Mouse (Mus musculus) midbrain, embryonic 12.5 days (tissue): ENCODE results near the gene Kifc1. TPM values are rescaled to one million over a fixed set of nuclear protein-coding genes. Genes with fewer than 3 reads are reported as not detected.
A peak's percentile ranks its signal among the peaks of the same experiment; 100 is the strongest.

Source experiments
- ATAC-seq: fragments of 200-750 bp; cut with Nextera tagmentation; 2 replicates; pipeline ENCODE4 v1.8.0; 2017; ENCODE audit warnings: low read depth, moderate TSS enrichment, moderate library complexity; ENCODE audit not compliant: low FRiP score
- H3K27ac ChIP-seq: fragments of 300-500 bp; sonication (generic); replicated peaks from 2 replicates; pipeline ENCODE4 v1.5.1; 2016; ENCODE audit warnings: mild to moderate bottlenecking
- H3K27me3 ChIP-seq: fragments of 300-500 bp; sonication (generic); 2 replicates; pipeline ENCODE4 v1.6.1; 2016; ENCODE audit warnings: mild to moderate bottlenecking
- H3K36me3 ChIP-seq: fragments of 300-500 bp; sonication (generic); 2 replicates; pipeline ENCODE4 v1.6.1; 2016
- H3K4me1 ChIP-seq: fragments of 300-500 bp; sonication (generic); 2 replicates; pipeline ENCODE4 v1.6.1; 2016
- H3K4me2 ChIP-seq: fragments of 300-500 bp; sonication (generic); replicated peaks from 2 replicates; pipeline ENCODE4 v1.6.1; 2016; ENCODE audit warnings: mild to moderate bottlenecking, moderate library complexity
- H3K4me3 ChIP-seq: fragments of 300-500 bp; sonication (generic); 2 replicates; pipeline ENCODE4 v1.5.1; 2016; ENCODE audit warnings: mild to moderate bottlenecking
- H3K9ac ChIP-seq: fragments of 300-500 bp; sonication (generic); replicated peaks from 2 replicates; pipeline ENCODE4 v1.6.1; 2016; ENCODE audit warnings: mild to moderate bottlenecking, moderate library complexity
- H3K9me3 ChIP-seq: fragments of 300-500 bp; sonication (generic); 2 replicates; pipeline ENCODE4 v1.6.1; 2016; ENCODE audit warnings: mild to moderate bottlenecking
- WGBS: fragments of 180-500 bp; shearing (Covaris S2); methylation state at CpG from one replicate; pipeline ENCODE4 v1.1.7; 2016; 5-methylcytosine and 5-hydroxymethylcytosine counted together
- polyA plus RNA-seq: library from polyadenylated mRNA; unstranded; fragments of >200 nt; fragmentation: Nextera tagmentation; extraction: Ambion mirVana; gene quantifications from 2 replicates; pipeline ENCODE4 v1.2.1, GENCODE M21; 2016

The Kifc1 gene
- polyA plus RNA-seq, 1 experiment from 2014 or later = 4.4 TPM

DNA sequence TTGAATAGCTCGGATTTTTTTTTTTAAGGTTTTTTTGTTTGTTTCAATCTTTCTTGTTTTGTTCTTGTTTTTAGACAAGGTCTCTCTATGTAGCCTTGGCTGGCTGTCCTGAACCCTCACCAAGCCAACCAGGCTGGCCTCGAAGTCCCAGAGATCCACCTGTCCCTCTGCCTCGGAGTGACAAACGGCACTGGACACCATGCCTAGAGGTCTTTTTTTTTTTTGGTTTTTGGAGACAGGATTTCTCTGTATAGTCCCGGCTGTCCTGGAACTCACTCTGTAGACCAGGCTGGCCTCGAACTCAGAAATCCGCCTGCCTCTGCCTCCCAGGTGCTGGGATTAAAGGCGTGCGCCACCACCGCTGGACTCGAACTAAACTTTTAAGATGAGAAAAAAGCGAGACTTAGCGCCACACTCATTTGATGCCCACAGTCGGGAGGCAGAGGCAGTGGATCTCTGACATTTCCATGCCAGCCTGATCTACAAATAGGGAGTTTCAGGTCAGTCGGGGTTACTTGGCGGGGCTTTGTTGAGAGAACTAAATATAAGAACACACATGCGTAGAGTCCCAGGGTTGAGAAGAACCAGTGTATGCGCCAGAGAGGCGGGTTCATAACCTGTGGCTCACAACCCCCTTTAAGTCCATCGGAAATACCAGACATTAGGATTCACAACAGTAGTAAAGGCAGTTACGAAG lies 37.9 kb upstream of the Kifc1 start:
- ATAC-seq = no peak
- 64% methylated on average over 21 of the region's 21 CpGs for WGBS
- Histone ChIP-seq H3K9me3 (no peaks in the 10 kb centered on the region), H3K4me3 (peak overlapping the region; percentile 81), H3K4me2 (peak overlapping the region; percentile 97), H3K36me3 (peaks cover 23% of the 10 kb centered on the region), H3K27me3 (no peaks in the 10 kb centered on the region), H3K27ac (no peak overlapping the region), H3K4me1 (peaks cover 23% of the 10 kb centered on the region), H3K9ac (peak overlapping the region; percentile 90)

GRCm38 (mm10) chr17:33926207-33926932 lies 35.9 kb upstream of the Kifc1 start:
- H3K9ac ChIP-seq = 0 out of 2 replicates have a peak overlapping the region, but pooled peaks have one; percentile 0
- no peaks in the 10 kb centered on the region for H3K9me3 ChIP-seq
- H3K36me3 ChIP-seq = 0 out of 2 replicates have a peak, but pooled peaks cover 7% of the 10 kb centered on the region
- peaks cover 22% of the 10 kb centered on the region for H3K4me1 ChIP-seq
- H3K27me3 ChIP-seq = no peaks in the 10 kb centered on the region
- H3K4me3 ChIP-seq = no peak overlapping the region
- ATAC-seq = no peak
- 71% methylated on average over 17 of the region's 17 CpGs for WGBS
- H3K4me2 ChIP-seq = no peak overlapping the region
- H3K27ac ChIP-seq = no peak overlapping the region

DNA sequence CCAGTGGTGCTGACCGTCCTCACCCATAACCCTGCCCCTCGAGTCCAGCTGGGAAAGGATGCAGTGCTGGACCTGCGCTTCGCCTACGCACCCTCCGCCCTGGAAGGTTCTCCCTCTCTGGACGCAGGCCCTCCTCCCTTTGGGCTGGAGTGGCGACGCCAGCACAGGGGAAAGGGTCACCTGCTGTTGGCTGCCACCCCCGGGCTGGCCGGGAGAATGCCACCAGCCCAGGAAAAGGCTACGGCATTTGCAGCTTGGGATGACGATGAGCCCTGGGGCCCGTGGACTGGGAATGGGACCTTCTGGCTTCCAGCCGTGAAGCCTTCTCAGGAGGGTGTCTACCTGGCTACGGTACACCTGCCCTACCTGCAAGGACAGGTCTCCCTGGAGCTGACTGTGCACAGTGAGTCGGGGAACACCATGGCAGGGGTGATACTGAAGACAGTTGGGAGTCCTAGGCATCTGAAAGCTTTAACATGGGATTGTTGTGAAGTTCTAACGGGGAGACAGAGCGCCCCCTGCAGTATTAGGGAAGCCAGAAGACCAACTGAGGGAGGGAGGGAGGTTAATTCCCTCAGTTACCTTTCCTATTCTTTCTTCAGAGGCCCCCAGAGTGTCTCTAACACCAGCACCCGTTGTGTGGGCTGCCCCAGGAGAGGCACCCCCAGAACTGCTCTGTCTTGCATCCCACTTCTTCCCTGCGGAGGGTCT lies 35.1 kb upstream of the Kifc1 start:
- Histone ChIP-seq H3K4me2 (no peak overlapping the region), H3K9me3 (no peaks in the 10 kb centered on the region), H3K27me3 (no peaks in the 10 kb centered on the region), H3K9ac (no peak overlapping the region), H3K4me3 (no peak overlapping the region), H3K4me1 (peaks cover 20% of the 10 kb centered on the region), H3K27ac (no peak overlapping the region), H3K36me3 (0 out of 2 replicates have a peak, but pooled peaks cover 7% of the 10 kb centered on the region)
- no peak for ATAC-seq
- 86% methylated on average over 21 of the region's 21 CpGs for WGBS

DNA sequence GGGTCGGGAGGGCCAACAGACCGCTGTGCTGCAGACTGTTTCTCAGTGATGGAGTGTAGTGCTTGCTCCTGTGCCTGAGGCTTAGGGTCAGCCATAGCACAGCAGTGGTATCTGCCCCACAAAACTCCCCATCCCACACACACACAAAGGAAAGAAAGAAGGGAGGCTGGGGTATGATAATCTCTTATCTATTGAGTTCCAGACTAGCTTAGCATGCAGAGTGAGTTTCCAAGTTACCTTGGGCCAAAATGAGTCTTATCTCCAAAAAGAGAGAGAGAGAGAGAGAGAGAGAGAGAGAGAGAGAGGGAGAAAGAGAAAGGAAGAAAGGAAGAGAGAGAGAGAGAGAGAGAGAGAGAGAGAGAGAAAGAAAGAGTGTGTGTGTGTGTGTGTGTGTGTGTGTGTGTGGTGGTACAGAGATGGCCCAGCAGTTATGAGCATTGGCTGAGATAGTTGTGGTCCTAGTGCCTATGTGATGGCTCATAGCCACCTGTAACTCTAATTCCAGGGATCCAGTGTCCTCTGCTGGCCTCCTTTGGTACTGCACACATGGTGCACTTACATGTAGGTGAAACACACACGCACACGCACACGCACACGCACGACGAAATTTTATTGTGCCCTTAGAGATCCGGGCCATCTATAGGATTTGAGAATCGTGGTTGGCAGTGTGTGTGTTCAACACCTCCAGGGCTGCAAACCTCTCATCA lies 34.3 kb upstream of the Kifc1 start:
- peaks cover 26% of the 10 kb centered on the region for H3K4me1 ChIP-seq
- H3K27ac ChIP-seq = no peak overlapping the region
- no peaks in the 10 kb centered on the region for H3K9me3 ChIP-seq
- H3K36me3 ChIP-seq = 0 out of 2 replicates have a peak, but pooled peaks cover 7% of the 10 kb centered on the region
- ATAC-seq = no peak
- H3K9ac ChIP-seq = no peak overlapping the region
- WGBS = 83% methylated on average over 10 of the region's 10 CpGs
- no peak overlapping the region for H3K4me2 ChIP-seq
- H3K27me3 ChIP-seq = no peaks in the 10 kb centered on the region
- no peak overlapping the region for H3K4me3 ChIP-seq

GRCm38 (mm10) chr17:33921361-33921760 lies 30.9 kb upstream of the Kifc1 start:
- 90% methylated on average over 7 of the region's 7 CpGs for WGBS
- Histone ChIP-seq H3K9me3 (no peaks in the 10 kb centered on the region), H3K27ac (no peak overlapping the region), H3K4me2 (no peak overlapping the region), H3K36me3 (peaks cover 16% of the 10 kb centered on the region; the same call in 1 of the 2 replicates), H3K4me1 (peaks cover 40% of the 10 kb centered on the region), H3K9ac (no peak overlapping the region), H3K27me3 (peaks cover 14% of the 10 kb centered on the region), H3K4me3 (no peak overlapping the region)
- ATAC-seq = no peak

GRCm38 (mm10) chr17:33920282-33921097 lies 30.0 kb upstream of the Kifc1 start:
- no peaks in the 10 kb centered on the region for H3K9me3 ChIP-seq
- peak; percentile 57 for ATAC-seq
- H3K27me3 ChIP-seq = peaks cover 14% of the 10 kb centered on the region
- H3K9ac ChIP-seq = peak overlapping the region; percentile 54
- H3K4me3 ChIP-seq = peak overlapping the region; percentile 47
- peak overlapping the region; percentile 81 for H3K4me2 ChIP-seq
- H3K4me1 ChIP-seq = peaks cover 40% of the 10 kb centered on the region
- peaks cover 16% of the 10 kb centered on the region; the same call in 1 of the 2 replicates for H3K36me3 ChIP-seq
- H3K27ac ChIP-seq = peak overlapping the region; percentile 58
- WGBS = under 1% methylated on average over 36 of the region's 36 CpGs

DNA sequence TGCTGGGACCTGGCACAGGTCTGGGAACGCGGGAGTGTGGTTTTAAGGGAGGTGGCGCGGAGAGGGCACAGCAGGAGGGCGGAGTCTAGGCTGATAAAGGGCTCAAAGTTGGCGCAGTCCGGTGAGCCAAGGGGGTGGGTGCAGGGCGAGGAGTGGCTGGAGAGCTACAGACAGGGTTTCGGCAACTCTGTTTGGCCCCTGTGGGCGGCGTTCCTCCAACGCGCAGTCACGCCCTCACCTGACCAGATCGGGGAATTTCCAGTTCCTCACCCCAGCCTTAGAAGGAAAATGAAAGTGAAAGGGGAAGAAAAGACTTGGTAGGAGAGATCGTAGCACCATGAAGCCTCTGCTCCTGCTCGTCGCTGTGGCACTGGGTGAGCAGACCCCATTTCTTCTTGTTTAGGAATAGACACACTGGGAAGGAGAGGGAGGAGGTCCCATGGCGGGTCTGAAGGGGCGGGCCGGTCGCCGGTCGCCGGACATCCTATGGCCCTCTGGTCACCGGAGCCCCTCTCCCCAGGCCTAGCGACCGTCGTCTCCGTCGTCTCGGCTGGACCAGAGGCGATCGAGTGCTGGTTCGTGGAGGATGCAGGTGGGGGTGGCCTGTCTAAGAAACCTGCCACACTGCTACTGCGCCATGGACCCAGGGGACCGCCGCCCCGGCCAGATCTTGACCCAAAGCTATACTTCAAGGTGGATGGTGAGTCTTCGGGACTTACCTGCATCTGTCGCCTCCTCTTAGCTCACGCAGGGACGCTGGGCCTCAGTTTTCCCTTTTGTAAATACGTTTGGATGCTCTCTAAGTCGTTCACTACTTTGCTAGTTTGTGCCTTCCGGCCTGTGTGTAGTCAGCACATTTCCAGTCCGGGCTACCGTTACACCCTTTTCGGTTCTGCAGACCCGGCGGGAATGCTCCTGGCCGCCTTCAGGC lies 29.2 kb upstream of the Kifc1 start:
- Histone ChIP-seq H3K4me2 (peak overlapping the region; percentile 81), H3K27ac (peak overlapping the region; percentile 58), H3K36me3 (peaks cover 19% of the 10 kb centered on the region; the same call in 1 of the 2 replicates), H3K9me3 (no peaks in the 10 kb centered on the region), H3K4me3 (peak overlapping the region; percentile 47), H3K27me3 (peaks cover 14% of the 10 kb centered on the region), H3K9ac (peak overlapping the region; percentile 54), H3K4me1 (peaks cover 49% of the 10 kb centered on the region)
- WGBS = under 1% methylated on average over 52 of the region's 52 CpGs
- no peak for ATAC-seq

DNA sequence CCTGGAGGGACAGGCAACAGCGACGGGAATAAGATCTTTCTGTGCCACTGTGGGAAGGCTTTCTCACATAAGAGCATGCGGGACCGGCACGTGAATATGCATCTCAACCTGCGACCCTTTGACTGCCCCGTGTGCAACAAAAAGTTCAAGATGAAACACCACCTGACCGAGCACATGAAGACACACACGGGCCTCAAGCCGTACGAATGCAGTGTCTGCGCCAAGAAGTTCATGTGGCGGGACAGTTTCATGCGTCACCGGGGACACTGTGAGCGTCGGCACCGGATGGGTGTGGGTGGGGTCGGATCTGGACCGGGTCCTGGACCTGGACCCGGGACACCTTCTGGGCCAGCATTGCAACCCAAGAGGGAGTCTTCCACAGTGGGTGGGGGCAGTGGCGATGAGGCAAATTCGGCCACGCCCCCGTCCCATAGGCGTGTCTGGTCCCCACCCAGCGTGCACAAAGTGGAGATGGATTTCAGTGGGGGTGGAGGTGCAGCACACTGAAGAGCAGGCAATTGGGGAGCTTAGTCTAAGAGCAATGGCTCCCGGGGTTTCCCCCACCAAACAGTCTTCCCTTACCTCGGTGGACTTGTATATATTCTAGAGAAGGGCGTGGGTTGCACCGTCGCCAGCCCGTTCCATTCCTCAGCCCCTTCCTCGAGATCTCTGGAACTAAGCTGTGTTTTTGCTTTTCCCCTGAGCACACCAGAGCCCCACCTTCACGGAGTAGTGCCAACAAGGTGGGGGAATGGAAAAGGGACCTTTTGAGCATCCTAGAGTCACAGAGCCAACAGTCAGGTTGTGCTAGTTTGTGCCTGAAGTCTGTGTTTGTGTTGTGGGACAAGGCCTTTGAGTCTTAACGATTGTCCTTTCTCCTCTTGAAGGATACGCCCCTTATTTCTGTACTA lies 28.1 kb upstream of the Kifc1 start:
- H3K4me2 ChIP-seq = peak overlapping the region; percentile 81
- no peak for ATAC-seq
- 0 out of 2 replicates have a peak overlapping the region, but pooled peaks have one; percentile 54 for H3K9ac ChIP-seq
- H3K27ac ChIP-seq = no peak overlapping the region
- 64% methylated on average over 37 of the region's 37 CpGs for WGBS
- H3K4me1 ChIP-seq = peaks cover 50% of the 10 kb centered on the region
- peaks cover 14% of the 10 kb centered on the region for H3K27me3 ChIP-seq
- H3K4me3 ChIP-seq = peak overlapping the region; percentile 47; the same call in 1 of the 2 replicates
- peaks cover 29% of the 10 kb centered on the region for H3K36me3 ChIP-seq
- H3K9me3 ChIP-seq = no peaks in the 10 kb centered on the region

GRCm38 (mm10) chr17:33917656-33918292 lies 27.3 kb upstream of the Kifc1 start:
- Histone ChIP-seq H3K4me1 (peaks cover 50% of the 10 kb centered on the region), H3K27me3 (peaks cover 14% of the 10 kb centered on the region), H3K4me3 (0 out of 2 replicates have a peak overlapping the region, but pooled peaks have one; percentile 68), H3K4me2 (no peak overlapping the region; the same call in 1 of the 2 replicates), H3K9me3 (no peaks in the 10 kb centered on the region), H3K27ac (no peak overlapping the region), H3K9ac (no peak overlapping the region), H3K36me3 (peaks cover 36% of the 10 kb centered on the region)
- 83% methylated on average over 18 of the region's 18 CpGs for WGBS
- no peak for ATAC-seq
